Mouse (Mus musculus): ENCODE results near the gene Tgif2lx2.
"Not testable (repeated sequence)": the region's sequence is repeated elsewhere in the genome, so short reads cannot be mapped to it uniquely, and the experiment has no call there.

Gene Tgif2lx2

GRCm38 (mm10) chrX:118426927-118427326 is at the start of gene Tgif2lx2:
Gene Tgif2lx2 (plus strand): TSS chrX:118427227.
- DNase-seq (ENCODE audit: low read depth, low spot score) = not testable (repeated sequence)

Data from R1 (cell line).